Mouse (Mus musculus): ENCODE results near the gene Gm4201. TPM values are rescaled to one million over a fixed set of nuclear protein-coding genes. Genes with fewer than 3 reads are reported as not detected.
"Not testable (repeated sequence)": the region's sequence is repeated elsewhere in the genome, so short reads cannot be mapped to it uniquely, and the experiment has no call there.

Gm4201 gene
- not detected in 2 replicates for total RNA-seq (2017)

GRCm38 (mm10) chr7:22565243-22565642 is at the start of gene Gm4201:
Gene Gm4201, minus strand, starts transcription at chr7:22565343.
- ATAC-seq (ENCODE audit: extremely low read depth, insufficient number of reproducible peaks, low FRiP score, poor library complexity, severe bottlenecking) = not testable (repeated sequence)

GRCm38 (mm10) chr7:22588027-22588426 is 22.9 kb upstream of the Gm4201 start, which contains the start of gene Gm4565:
Gene Gm4565, minus strand, starts transcription at chr7:22588127.
- ATAC-seq (ENCODE audit: extremely low read depth, insufficient number of reproducible peaks, low FRiP score, poor library complexity, severe bottlenecking) = not testable (repeated sequence)

- not testable (repeated sequence) for ATAC-seq (ENCODE audit: extremely low read depth, insufficient number of reproducible peaks, low FRiP score, poor library complexity, severe bottlenecking)
Observed at GRCm38 (mm10) chr7:22534787-22535186, 30.4 kb downstream of the Gm4201 start, which contains the start of gene Gm8677. Gene Gm8677, minus strand, starts transcription at chr7:22534887.

GRCm38 (mm10) chr7:22522667-22523066 is 42.5 kb downstream of the Gm4201 start, which contains the start of gene Vmn1r152:
Gene Vmn1r152, plus strand, starts transcription at chr7:22522967.
- not testable (repeated sequence) for ATAC-seq (ENCODE audit: extremely low read depth, insufficient number of reproducible peaks, low FRiP score, poor library complexity, severe bottlenecking)

Other genes starting within 250 kb of the Gm4201 start
- gene Gm4187, start 235.6 kb downstream of the Gm4201 start, total RNA-seq (2017) = not detected in 2 replicates
- gene Gm8660, start 194.3 kb downstream of the Gm4201 start, total RNA-seq (2017) = not detected in 2 replicates
- not detected in 2 replicates for gene Vmn1r148, start 151.8 kb downstream of the Gm4201 start, total RNA-seq (2017)
- gene Vmn1r149, start 127.1 kb downstream of the Gm4201 start, total RNA-seq (2017) = not detected in 2 replicates
- not detected in 2 replicates for gene Gm10665, start 101.3 kb downstream of the Gm4201 start, total RNA-seq (2017)
- gene Vmn1r151, start 65.7 kb downstream of the Gm4201 start, total RNA-seq (2017) = not detected in 2 replicates
- gene Vmn1r152, start 42.4 kb downstream of the Gm4201 start, total RNA-seq (2017) = not detected in 2 replicates
- not detected in 2 replicates for gene Gm8677, start 30.5 kb downstream of the Gm4201 start, total RNA-seq (2017)
- gene Gm4565, start 22.8 kb upstream of the Gm4201 start, total RNA-seq (2017) = not detected in 2 replicates
- gene Vmn1r155, start 92.7 kb upstream of the Gm4201 start, total RNA-seq (2017) = not detected in 2 replicates
- not detected in 2 replicates for gene Gm8693, start 127.0 kb upstream of the Gm4201 start, total RNA-seq (2017)
- not detected in 2 replicates for gene Gm4567, start 154.4 kb upstream of the Gm4201 start, total RNA-seq (2017)
- not detected in 2 replicates for gene Vmn1r157, start 196.4 kb upstream of the Gm4201 start, total RNA-seq (2017)
- not detected in 2 replicates for gene Vmn1r158, start 225.4 kb upstream of the Gm4201 start, total RNA-seq (2017)